Mouse (Mus musculus) heart, postnatal 0 days (tissue): Measurements from ENCODE around the gene Smad3.

Source experiments
- CTCF ChIP-seq: IDR thresholded peaks from 2 replicates; pipeline ENCODE4 v1.5.1; 2016; ENCODE audit warnings: antibody characterized with exemption, control low read depth, low read depth
- EP300 ChIP-seq: IDR thresholded peaks from 2 replicates; pipeline ENCODE4 v1.6.1; 2016; ENCODE audit warnings: antibody characterized with exemption, low read depth

DNA sequence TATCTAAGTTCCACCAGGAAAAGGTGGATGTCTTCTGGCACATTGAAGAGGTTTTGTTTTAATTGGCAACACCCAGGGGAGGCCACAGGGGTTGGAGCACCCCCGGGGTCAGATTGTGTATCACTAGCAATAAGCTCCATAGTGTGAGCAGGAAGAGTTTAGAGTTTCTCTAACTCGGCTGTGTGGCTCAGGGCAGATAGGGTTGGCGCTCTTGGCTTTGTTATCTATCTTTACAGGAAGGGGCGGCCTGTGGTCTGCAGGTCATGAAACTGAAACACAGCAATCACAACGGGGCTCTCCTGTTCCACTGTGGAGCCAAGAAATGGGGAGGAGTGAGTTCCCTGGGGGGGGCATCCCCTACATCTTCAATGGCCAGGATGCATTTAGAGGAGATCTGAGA is 27.7 kb upstream of the Smad3 start:
- TF ChIP-seq CTCF = no peak
- no peak for TF ChIP-seq EP300
